Mouse (Mus musculus): ENCODE data around the gene Eva1c. TPM values are rescaled to one million over a fixed set of nuclear protein-coding genes. Genes with fewer than 3 reads are reported as not detected.

Gene Eva1c
- polyA plus RNA-seq, 1 experiment from 2014 or later, result 2.6 TPM

GRCm38 (mm10) chr16:90878135-90878860, 51.8 kb downstream of the Eva1c start:
- ATAC-seq (ENCODE audit: low FRiP score, low read depth), result no peak
- 81% methylated on average over 3 of the region's 3 CpGs for WGBS
- Histone ChIP-seq H3K36me3 (no peaks in the 10 kb centered on the region), H3K27ac (no peak overlapping the region), H3K9me3 (no peaks in the 10 kb centered on the region), H3K4me1 (peaks cover 23% of the 10 kb centered on the region), H3K4me3 (no peak overlapping the region), H3K27me3 (no peaks in the 10 kb centered on the region), H3K4me2 (replicated peaks) (no peak overlapping the region), H3K9ac (no peak overlapping the region)

GRCm38 (mm10) chr16:90882501-90882977, 56.0 kb downstream of the Eva1c start:
- H3K36me3 ChIP-seq, result no peaks in the 10 kb centered on the region
- no peak overlapping the region for H3K4me2 ChIP-seq (replicated peaks)
- H3K4me1 ChIP-seq, result peaks cover 42% of the 10 kb centered on the region
- H3K9me3 ChIP-seq, result no peaks in the 10 kb centered on the region
- H3K27ac ChIP-seq, result peak overlapping the region; percentile 70
- no peaks in the 10 kb centered on the region for H3K27me3 ChIP-seq
- ATAC-seq (ENCODE audit: low FRiP score, low read depth), result peak; percentile 84
- H3K4me3 ChIP-seq, result no peak overlapping the region
- no peak overlapping the region for H3K9ac ChIP-seq
- WGBS, result 32% methylated on average over 8 of the region's 8 CpGs

- WGBS, result 74% methylated on average over 2 of the region's 2 CpGs
- Histone ChIP-seq H3K36me3 (no peaks in the 10 kb centered on the region), H3K27ac (no peak overlapping the region), H3K4me1 (peaks cover 34% of the 10 kb centered on the region), H3K27me3 (no peaks in the 10 kb centered on the region), H3K9ac (no peak overlapping the region), H3K9me3 (no peaks in the 10 kb centered on the region), H3K4me2 (replicated peaks) (no peak overlapping the region), H3K4me3 (no peak overlapping the region)
- no peak for ATAC-seq (ENCODE audit: low FRiP score, low read depth)
Observed at GRCm38 (mm10) chr16:90885351-90885750, 58.8 kb downstream of the Eva1c start.

- Histone ChIP-seq H3K9ac (no peak overlapping the region), H3K9me3 (no peaks in the 10 kb centered on the region), H3K27me3 (no peaks in the 10 kb centered on the region), H3K4me1 (peaks cover 34% of the 10 kb centered on the region), H3K36me3 (no peaks in the 10 kb centered on the region), H3K4me3 (no peak overlapping the region), H3K27ac (no peak overlapping the region), H3K4me2 (replicated peaks) (no peak overlapping the region)
- 59% methylated on average over 9 of the region's 9 CpGs for WGBS
- no peak for ATAC-seq (ENCODE audit: low FRiP score, low read depth)
Observed at GRCm38 (mm10) chr16:90885781-90886565, 59.5 kb downstream of the Eva1c start.

GRCm38 (mm10) chr16:90890683-90891082, 64.2 kb downstream of the Eva1c start:
- Histone ChIP-seq H3K36me3 (no peaks in the 10 kb centered on the region), H3K4me2 (replicated peaks) (no peak overlapping the region), H3K4me1 (peaks cover 20% of the 10 kb centered on the region), H3K9me3 (no peaks in the 10 kb centered on the region), H3K9ac (no peak overlapping the region), H3K4me3 (no peak overlapping the region), H3K27ac (no peak overlapping the region), H3K27me3 (peaks cover 7% of the 10 kb centered on the region; the same call in 1 of the 2 replicates)
- ATAC-seq (ENCODE audit: low FRiP score, low read depth), result no peak
- WGBS, result 77% methylated on average over 9 of the region's 9 CpGs

GRCm38 (mm10) chr16:90891601-90892000, 65.1 kb downstream of the Eva1c start:
- peak overlapping the region; percentile 7; the same call in 1 of the 2 replicates for H3K4me2 ChIP-seq (replicated peaks)
- H3K4me3 ChIP-seq, result no peak overlapping the region
- no peak for ATAC-seq (ENCODE audit: low FRiP score, low read depth)
- no peaks in the 10 kb centered on the region for H3K36me3 ChIP-seq
- H3K9ac ChIP-seq, result no peak overlapping the region
- no peaks in the 10 kb centered on the region for H3K9me3 ChIP-seq
- H3K27me3 ChIP-seq, result peaks cover 7% of the 10 kb centered on the region; the same call in 1 of the 2 replicates
- WGBS, result 69% methylated on average over 14 of the region's 14 CpGs
- H3K27ac ChIP-seq, result no peak overlapping the region
- H3K4me1 ChIP-seq, result peaks cover 17% of the 10 kb centered on the region

- no peak overlapping the region for H3K4me3 ChIP-seq
- H3K9ac ChIP-seq, result no peak overlapping the region
- no peak overlapping the region for H3K27ac ChIP-seq
- WGBS, result 24% methylated on average over 8 of the region's 8 CpGs
- no peaks in the 10 kb centered on the region for H3K9me3 ChIP-seq
- peaks cover 17% of the 10 kb centered on the region for H3K4me1 ChIP-seq
- peaks cover 7% of the 10 kb centered on the region; the same call in 1 of the 2 replicates for H3K27me3 ChIP-seq
- no peaks in the 10 kb centered on the region for H3K36me3 ChIP-seq
- peak; percentile 44; the same call in 1 of the 2 replicates for ATAC-seq (ENCODE audit: low FRiP score, low read depth)
- peak overlapping the region; percentile 7; the same call in 1 of the 2 replicates for H3K4me2 ChIP-seq (replicated peaks)
Observed at GRCm38 (mm10) chr16:90892081-90892480, 65.6 kb downstream of the Eva1c start.

GRCm38 (mm10) chr16:90893019-90893418, 66.5 kb downstream of the Eva1c start:
- Histone ChIP-seq H3K27ac (no peak overlapping the region), H3K27me3 (peaks cover 7% of the 10 kb centered on the region; the same call in 1 of the 2 replicates), H3K36me3 (no peaks in the 10 kb centered on the region), H3K4me2 (replicated peaks) (no peak overlapping the region), H3K4me3 (no peak overlapping the region), H3K9me3 (no peaks in the 10 kb centered on the region), H3K9ac (no peak overlapping the region), H3K4me1 (peaks cover 17% of the 10 kb centered on the region)
- 84% methylated on average over 7 of the region's 7 CpGs for WGBS
- no peak for ATAC-seq (ENCODE audit: low FRiP score, low read depth)

GRCm38 (mm10) chr16:90893792-90894191, 67.3 kb downstream of the Eva1c start:
- no peaks in the 10 kb centered on the region for H3K36me3 ChIP-seq
- no peak for ATAC-seq (ENCODE audit: low FRiP score, low read depth)
- no peaks in the 10 kb centered on the region for H3K9me3 ChIP-seq
- no peak overlapping the region for H3K27ac ChIP-seq
- WGBS, result 59% methylated on average over 9 of the region's 9 CpGs
- H3K9ac ChIP-seq, result no peak overlapping the region
- peaks cover 7% of the 10 kb centered on the region; the same call in 1 of the 2 replicates for H3K27me3 ChIP-seq
- peaks cover 17% of the 10 kb centered on the region for H3K4me1 ChIP-seq
- H3K4me3 ChIP-seq, result no peak overlapping the region
- no peak overlapping the region for H3K4me2 ChIP-seq (replicated peaks)

GRCm38 (mm10) chr16:90897651-90898050, 71.1 kb downstream of the Eva1c start:
- H3K9ac ChIP-seq, result no peak overlapping the region
- H3K36me3 ChIP-seq, result no peaks in the 10 kb centered on the region
- no peak overlapping the region for H3K4me2 ChIP-seq (replicated peaks)
- WGBS, result 86% methylated on average over 3 of the region's 3 CpGs
- H3K9me3 ChIP-seq, result no peaks in the 10 kb centered on the region
- H3K4me1 ChIP-seq, result 0 out of 2 replicates have a peak, but pooled peaks cover 4% of the 10 kb centered on the region
- no peak overlapping the region for H3K4me3 ChIP-seq
- ATAC-seq (ENCODE audit: low FRiP score, low read depth), result no peak
- H3K27me3 ChIP-seq, result peaks cover 3% of the 10 kb centered on the region; the same call in 1 of the 2 replicates
- no peak overlapping the region for H3K27ac ChIP-seq

- H3K4me1 ChIP-seq, result no peaks in the 10 kb centered on the region
- H3K27me3 ChIP-seq, result no peaks in the 10 kb centered on the region
- H3K4me3 ChIP-seq, result no peak overlapping the region
- no peaks in the 10 kb centered on the region for H3K36me3 ChIP-seq
- H3K9me3 ChIP-seq, result no peaks in the 10 kb centered on the region
- no peak overlapping the region for H3K27ac ChIP-seq
- ATAC-seq (ENCODE audit: low FRiP score, low read depth), result no peak
- 79% methylated on average over 12 of the region's 12 CpGs for WGBS
- H3K4me2 ChIP-seq (replicated peaks), result no peak overlapping the region
- no peak overlapping the region for H3K9ac ChIP-seq
Observed at GRCm38 (mm10) chr16:90899498-90899897, 73.0 kb downstream of the Eva1c start.

- Histone ChIP-seq H3K9me3 (no peaks in the 10 kb centered on the region), H3K9ac (no peak overlapping the region), H3K4me3 (no peak overlapping the region), H3K27me3 (no peaks in the 10 kb centered on the region), H3K4me1 (no peaks in the 10 kb centered on the region), H3K36me3 (no peaks in the 10 kb centered on the region), H3K27ac (no peak overlapping the region), H3K4me2 (replicated peaks) (no peak overlapping the region)
- WGBS, result 74% methylated on average over 3 of the region's 4 CpGs
- ATAC-seq (ENCODE audit: low FRiP score, low read depth), result no peak
Observed at GRCm38 (mm10) chr16:90901364-90901763, 74.8 kb downstream of the Eva1c start.
